Mouse (Mus musculus): ENCODE data around the gene Pard3.

DNA sequence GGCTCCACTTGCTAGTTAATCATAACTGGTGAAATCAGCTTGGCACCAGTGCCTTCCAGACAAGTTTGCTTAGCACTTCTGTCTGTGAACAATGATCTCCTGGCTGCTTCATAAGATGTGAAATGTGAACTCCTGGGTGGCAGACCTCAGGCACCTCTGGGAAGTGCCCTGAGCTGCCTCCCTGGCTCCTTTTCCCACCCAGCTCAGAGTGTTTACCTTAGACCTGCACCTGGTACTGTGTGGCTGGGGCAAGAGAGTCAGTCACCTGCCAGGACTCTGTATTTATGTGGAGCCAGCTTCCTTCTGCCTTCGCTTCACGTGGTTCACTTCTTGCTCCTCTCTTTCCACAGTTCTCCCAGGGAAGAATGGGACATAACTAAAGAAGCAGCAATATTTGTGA, 77.3 kb downstream of the Pard3 start:
- TF ChIP-seq CTCF (conservative IDR thresholded peaks at IDR 0.05 in 1 of 2, IDR thresholded peaks at IDR 0.05 in 1 of 2; ENCODE audit: low read depth in 2 of 2, low read length in 2 of 2) (no peak), POLR2AphosphoS2 (IDR thresholded peaks at IDR 0.05; ENCODE audit: low read depth, low read length) (no peak), IRF4 (IDR thresholded peaks at IDR 0.05; ENCODE audit: low read depth, low read length) (no peak), PAX5 (IDR thresholded peaks at IDR 0.05; ENCODE audit: low read length) (no peak)
